Mouse (Mus musculus) layer of hippocampus, adult 18-20 months (tissue): Measurements from ENCODE around the gene Daam2. TPM values are rescaled to one million over a fixed set of nuclear protein-coding genes. Genes with fewer than 3 reads are reported as not detected.

Source experiments
- DNase-seq, 2 experiments: peaks; one replicate each; pipeline ENCODE4 v3.0.0; 2022; ENCODE audit warnings: low spot score in 2 of 2
- total RNA-seq, 2 experiments: library from RNA; stranded (reverse); gene quantifications; 2 replicates each; pipeline ENCODE4 v1.2.3; 2021

Gene Daam2
- total RNA-seq, 2 experiments from 2014 or later, result 67.1 to 69.5 TPM

GRCm38 (mm10) chr17:49534267-49534719 lies 29.9 kb downstream of the Daam2 start:
- peak in 1 of 2 experiments; percentile 42 for DNase-seq

- peak in 1 of 2 experiments; percentile 26 for DNase-seq
These were observed 32.5 kb downstream of the Daam2 start for GRCm38 (mm10) chr17:49531661-49532060.

GRCm38 (mm10) chr17:49530215-49530614 lies 33.9 kb downstream of the Daam2 start:
- peak in 1 of 2 experiments; percentile 63 for DNase-seq

GRCm38 (mm10) chr17:49528503-49529205 lies 35.5 kb downstream of the Daam2 start:
- no peak for DNase-seq

GRCm38 (mm10) chr17:49528033-49528432 lies 36.1 kb downstream of the Daam2 start:
- DNase-seq, result peak in 1 of 2 experiments; percentile 38

GRCm38 (mm10) chr17:49526566-49526965 lies 37.6 kb downstream of the Daam2 start:
- DNase-seq, result no peak

GRCm38 (mm10) chr17:49525911-49526310 lies 38.2 kb downstream of the Daam2 start:
- no peak for DNase-seq

GRCm38 (mm10) chr17:49524584-49524983 lies 39.6 kb downstream of the Daam2 start:
- no peak for DNase-seq

- DNase-seq, result no peak
These were observed 41.7 kb downstream of the Daam2 start for GRCm38 (mm10) chr17:49522435-49522834.

- no peak for DNase-seq
These were observed 42.1 kb downstream of the Daam2 start for GRCm38 (mm10) chr17:49522002-49522401.

GRCm38 (mm10) chr17:49520674-49521073 lies 43.5 kb downstream of the Daam2 start:
- DNase-seq, result peak in 1 of 2 experiments; percentile 29

GRCm38 (mm10) chr17:49519576-49520247 lies 44.4 kb downstream of the Daam2 start:
- no peak for DNase-seq

GRCm38 (mm10) chr17:49517091-49517490 lies 47.1 kb downstream of the Daam2 start:
- no peak for DNase-seq

GRCm38 (mm10) chr17:49515678-49516077 lies 48.5 kb downstream of the Daam2 start:
- no peak for DNase-seq

- DNase-seq, result no peak
These were observed 49.0 kb downstream of the Daam2 start for GRCm38 (mm10) chr17:49515141-49515540.

GRCm38 (mm10) chr17:49512671-49513085 lies 51.5 kb downstream of the Daam2 start:
- DNase-seq, result no peak

- no peak for DNase-seq
These were observed 54.7 kb downstream of the Daam2 start for GRCm38 (mm10) chr17:49509431-49509830.

- DNase-seq, result no peak
These were observed 60.8 kb downstream of the Daam2 start for GRCm38 (mm10) chr17:49503246-49503900.

GRCm38 (mm10) chr17:49500234-49500633 lies 63.9 kb downstream of the Daam2 start:
- no peak for DNase-seq

- DNase-seq, result no peak
These were observed 64.5 kb downstream of the Daam2 start for GRCm38 (mm10) chr17:49499635-49500034.

GRCm38 (mm10) chr17:49498169-49498568 lies 66.0 kb downstream of the Daam2 start:
- no peak for DNase-seq

- DNase-seq, result no peak
These were observed 70.9 kb downstream of the Daam2 start for GRCm38 (mm10) chr17:49493276-49493675.
